Comparison of ENCODE assay signal across 8 mouse cellular contexts in the genomic region with DNA sequence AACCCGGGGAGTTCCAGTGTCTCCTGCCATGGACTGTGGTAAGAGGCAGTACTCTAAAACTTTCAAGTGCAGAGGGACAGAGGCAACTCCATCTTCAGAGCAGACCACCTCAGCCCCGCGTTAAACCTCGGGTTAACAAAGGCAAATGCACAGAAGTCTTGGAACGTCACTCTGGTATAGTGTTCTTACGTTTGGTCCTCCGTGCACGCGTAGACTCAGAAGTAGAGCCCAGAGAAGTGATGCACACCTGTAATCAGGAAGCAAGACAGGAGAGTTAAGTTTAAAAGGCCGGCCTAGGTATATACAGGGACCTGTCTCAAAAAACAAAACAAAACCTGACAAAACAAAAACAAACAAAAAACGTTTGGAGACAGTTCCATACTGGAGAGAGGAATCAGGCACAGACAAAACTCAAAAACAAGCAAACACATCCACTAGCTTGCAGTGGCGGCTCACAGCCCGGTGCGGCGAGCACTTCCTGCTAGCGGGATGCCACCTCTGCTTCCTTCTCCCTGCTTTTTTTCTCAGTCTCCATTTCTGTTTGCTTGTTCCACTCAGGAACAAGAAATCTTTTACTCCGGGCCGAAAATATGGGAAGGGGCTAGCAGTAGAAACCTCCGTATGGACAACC. TPM values are rescaled to one million over a fixed set of nuclear protein-coding genes. Genes with fewer than 3 reads are reported as not detected.
DNase-seq lines count a peak whose midpoint lies in the region; ATAC-seq and TF ChIP-seq lines count a peak whose summit lies in the region.

No protein-coding gene starts in this region.

- ATAC-seq in lung, embryonic 14.5 days (ENCODE audit: insufficient read depth), result peak; percentile 9; the same call in 1 of the 2 replicates
- ATAC-seq in kidney, embryonic 15.5 days (replicated peaks; ENCODE audit: low FRiP score), result no peak; the same call in 1 of the 2 replicates
- ATAC-seq in megakaryocyte progenitor cell, adult 5-6 weeks (replicated peaks; ENCODE audit: poor library complexity), result peak; percentile 15; the same call in 1 of the 2 replicates
- ATAC-seq in stomach, postnatal 0 days (ENCODE audit: low FRiP score, low TSS enrichment), result no peak

- H3K4me2 ChIP-seq in lung, embryonic 14.5 days, result peak overlapping the region; percentile 69
- peak overlapping the region; percentile 70 for H3K4me2 ChIP-seq in kidney, embryonic 15.5 days
- peak overlapping the region; percentile 75 for H3K4me2 ChIP-seq in stomach, postnatal 0 days (replicated peaks; ENCODE audit: low read depth)

- peak overlapping the region; percentile 43 for H3K9ac ChIP-seq in lung, embryonic 14.5 days
- peak overlapping the region; percentile 27 for H3K9ac ChIP-seq in kidney, embryonic 15.5 days
- H3K9ac ChIP-seq in stomach, postnatal 0 days (ENCODE audit: low read length), result peak overlapping the region; percentile 0; the same call in 1 of the 2 replicates

- H3K36me3 ChIP-seq in lung, embryonic 14.5 days (ENCODE audit: insufficient read depth), result peaks cover 4% of the 10 kb centered on the region; the same call in 1 of the 2 replicates
- H3K36me3 ChIP-seq in kidney, embryonic 15.5 days, result peaks cover 42% of the 10 kb centered on the region
- H3K36me3 ChIP-seq in stomach, postnatal 0 days (ENCODE audit: control insufficient read depth, insufficient read depth, low read length), result no peaks in the 10 kb centered on the region; the same call in 1 of the 2 replicates

- peaks cover 22% of the 10 kb centered on the region for H3K9me3 ChIP-seq in lung, embryonic 14.5 days (ENCODE audit: low read depth, low read length)
- H3K9me3 ChIP-seq in kidney, embryonic 15.5 days (replicated peaks), result peaks cover 24% of the 10 kb centered on the region
- H3K9me3 ChIP-seq in stomach, postnatal 0 days (ENCODE audit: control insufficient read depth, low read length), result peaks cover 3% of the 10 kb centered on the region; the same call in 1 of the 2 replicates

- H3K27me3 ChIP-seq in lung, embryonic 14.5 days (ENCODE audit: insufficient read depth, low read length), result no peaks in the 10 kb centered on the region
- no peaks in the 10 kb centered on the region for H3K27me3 ChIP-seq in kidney, embryonic 15.5 days
- H3K27me3 ChIP-seq in stomach, postnatal 0 days (ENCODE audit: control insufficient read depth, insufficient read depth, low read length), result no peaks in the 10 kb centered on the region

- TF ChIP-seq EP300 in stomach, postnatal 0 days (optimal IDR thresholded peaks at IDR 0.05), result no peak

- peak; percentile 50 for DNase-seq in lung, embryonic 14.5 days
- no peak for DNase-seq in lung, postnatal 14 days
- peak; percentile 47 to 63 for DNase-seq in cerebellum, postnatal 10 days
- peak; percentile 23 to 44 for DNase-seq in heart, adult 18-20 months
- DNase-seq in stomach, postnatal 0 days (ENCODE audit: low spot score), result peak; percentile 48
- no peak for DNase-seq in urinary bladder, adult 2 months (ENCODE audit: low spot score)

- TF ChIP-seq CTCF in lung, embryonic 14.5 days (IDR thresholded peaks at IDR 0.05; ENCODE audit: low read depth), result no peak
- TF ChIP-seq CTCF in stomach, postnatal 0 days (IDR thresholded peaks at IDR 0.05; ENCODE audit: low read depth), result no peak

- H3K4me1 ChIP-seq in lung, embryonic 14.5 days (ENCODE audit: insufficient read depth), result peaks cover 5% of the 10 kb centered on the region; the same call in 1 of the 2 replicates
- H3K4me1 ChIP-seq in kidney, embryonic 15.5 days, result peaks cover 22% of the 10 kb centered on the region
- no peaks in the 10 kb centered on the region for H3K4me1 ChIP-seq in stomach, postnatal 0 days (replicated peaks; ENCODE audit: control insufficient read depth, insufficient read depth)

- 10% methylated on average over 19 of the region's 19 CpGs for WGBS in lung, embryonic 14.5 days
- 11% methylated on average over 19 of the region's 19 CpGs for WGBS in kidney, embryonic 15.5 days
- 12% methylated on average over 19 of the region's 19 CpGs for WGBS in stomach, postnatal 0 days

- peak overlapping the region; percentile 57 for H3K4me3 ChIP-seq in lung, embryonic 14.5 days (ENCODE audit: low read depth, low read length)
- peak overlapping the region; percentile 71 for H3K4me3 ChIP-seq in kidney, embryonic 15.5 days (replicated peaks)
- H3K4me3 ChIP-seq in stomach, postnatal 0 days (ENCODE audit: low read depth, low read length), result peak overlapping the region; percentile 57

- peak overlapping the region; percentile 54; the same call in 1 of the 2 replicates for H3K27ac ChIP-seq in lung, embryonic 14.5 days (ENCODE audit: low read depth)
- H3K27ac ChIP-seq in kidney, embryonic 15.5 days, result 0 out of 2 replicates have a peak overlapping the region, but pooled peaks have one; percentile 27
- peak overlapping the region; percentile 67 for H3K27ac ChIP-seq in stomach, postnatal 0 days (replicated peaks)

RNA-seq across cellular contexts. Expression of a gene that starts 5.5 kb away (rescaled TPM):
- polyA plus RNA-seq in lung, embryonic 14.5 days (2014; fragmentation: Nextera tagmentation; extraction: Ambion mirVana), result 50.4 and 51.8 TPM in 2 replicates
- 10 to 100 TPM; 13.4 to 15.5 TPM for total RNA-seq in heart, adult 18-20 months (2021)
- polyA plus RNA-seq in kidney, embryonic 15.5 days (2015; fragmentation: Nextera tagmentation; extraction: Ambion mirVana), result 52.2 and 53.1 TPM in 2 replicates
- 52.4 and 54.5 TPM in 2 replicates for total RNA-seq in megakaryocyte progenitor cell, adult 5-6 weeks (2015)
- 65.5 and 65.9 TPM in 2 replicates for total RNA-seq in megakaryocyte progenitor cell, adult 5-6 weeks (2017)
- polyA plus RNA-seq in stomach, postnatal 0 days (2015; fragmentation: Nextera tagmentation; extraction: Ambion mirVana), result 37.1 and 39.3 TPM in 2 replicates
- 34.3 and 41.4 TPM in 2 replicates for polyA plus RNA-seq in urinary bladder, adult 2 months (2012; rRNA removed)

RNA-seq across cellular contexts. Expression of a gene that starts 5.6 kb away (rescaled TPM):
- polyA plus RNA-seq in lung, embryonic 14.5 days (2014; fragmentation: Nextera tagmentation; extraction: Ambion mirVana), result 91.1 and 91.2 TPM in 2 replicates
- total RNA-seq in heart, adult 18-20 months (2021), result 10 to 100 TPM; 30.5 to 31.2 TPM
- polyA plus RNA-seq in kidney, embryonic 15.5 days (2015; fragmentation: Nextera tagmentation; extraction: Ambion mirVana), result 88.7 and 94.9 TPM in 2 replicates
- total RNA-seq in megakaryocyte progenitor cell, adult 5-6 weeks (2015), result 53.6 and 69.7 TPM in 2 replicates
- 29.5 and 32.1 TPM in 2 replicates for total RNA-seq in megakaryocyte progenitor cell, adult 5-6 weeks (2017)
- polyA plus RNA-seq in stomach, postnatal 0 days (2015; fragmentation: Nextera tagmentation; extraction: Ambion mirVana), result 52.3 and 52.9 TPM in 2 replicates
- 25.4 TPM in 2 replicates for polyA plus RNA-seq in urinary bladder, adult 2 months (2012; rRNA removed)

RNA-seq across cellular contexts. Expression of a gene that starts 25.6 kb away (rescaled TPM):
- polyA plus RNA-seq in lung, embryonic 14.5 days (2014; fragmentation: Nextera tagmentation; extraction: Ambion mirVana), result 43.2 and 48.1 TPM in 2 replicates
- total RNA-seq in heart, adult 18-20 months (2021), result 1 to 10 TPM; 4.0 to 4.3 TPM
- polyA plus RNA-seq in kidney, embryonic 15.5 days (2015; fragmentation: Nextera tagmentation; extraction: Ambion mirVana), result 18.2 and 19.9 TPM in 2 replicates
- total RNA-seq in megakaryocyte progenitor cell, adult 5-6 weeks (2015), result 51.7 and 55.5 TPM in 2 replicates
- total RNA-seq in megakaryocyte progenitor cell, adult 5-6 weeks (2017), result 287 and 316 TPM in 2 replicates
- 26.9 and 29.4 TPM in 2 replicates for polyA plus RNA-seq in stomach, postnatal 0 days (2015; fragmentation: Nextera tagmentation; extraction: Ambion mirVana)
- polyA plus RNA-seq in urinary bladder, adult 2 months (2012; rRNA removed), result 21.8 and 33.6 TPM in 2 replicates

Comparison
In these comparisons a context has a peak if more than half of its experiments do, and no peak if none do; other contexts are left out.
1. DNase-seq: peak in lung, embryonic 14.5 days (single experiment), cerebellum, postnatal 10 days (2 of 2), heart, adult 18-20 months (2 of 2) and stomach, postnatal 0 days (single experiment); none in lung, postnatal 14 days (single experiment) and urinary bladder, adult 2 months (single experiment).
2. ATAC-seq: peak in lung, embryonic 14.5 days (single experiment) and megakaryocyte progenitor cell, adult 5-6 weeks (single experiment); none in kidney, embryonic 15.5 days (single experiment) and stomach, postnatal 0 days (single experiment).
3. Peak in every context shown above with its lines, with median percentiles within 50 percentile points of each other: H3K27ac ChIP-seq, H3K4me2 ChIP-seq, H3K4me3 ChIP-seq and H3K9ac ChIP-seq.